Mouse (Mus musculus) embryonic facial prominence, embryonic 10.5 days (tissue): ENCODE data around the gene Hic2. TPM values are rescaled to one million over a fixed set of nuclear protein-coding genes. Genes with fewer than 3 reads are reported as not detected.

Experiments used
- DNase-seq: peaks from one replicate; pipeline ENCODE4 v3.0.0-alpha.2; 2017; ENCODE audit warnings: low spot score
- H3K27ac ChIP-seq: fragments of 300-500 bp; sonication (generic); replicated peaks from 2 replicates; pipeline ENCODE4 v1.5.1; 2016; ENCODE audit warnings: mild to moderate bottlenecking
- H3K27me3 ChIP-seq: fragments of 300-500 bp; sonication (generic); replicated peaks from 2 replicates; pipeline ENCODE4 v1.6.1; 2016; ENCODE audit warnings: low read depth, mild to moderate bottlenecking; ENCODE audit not compliant: poor library complexity, severe bottlenecking
- H3K36me3 ChIP-seq: fragments of 300-500 bp; sonication (generic); replicated peaks from 2 replicates; pipeline ENCODE4 v1.6.1; 2016; ENCODE audit warnings: mild to moderate bottlenecking, moderate library complexity
- H3K4me1 ChIP-seq: fragments of 300-500 bp; sonication (generic); 2 replicates; pipeline ENCODE4 v1.6.1; 2016
- H3K4me3 ChIP-seq: fragments of 300-500 bp; sonication (generic); 2 replicates; pipeline ENCODE4 v1.5.1; 2016; ENCODE audit warnings: mild to moderate bottlenecking, moderate library complexity
- H3K9me3 ChIP-seq: fragments of 300-500 bp; sonication (generic); 2 replicates; pipeline ENCODE4 v1.6.1; 2016; ENCODE audit warnings: mild to moderate bottlenecking
- WGBS: fragments of 180-500 bp; shearing (Covaris S2); methylation state at CpG from one replicate; pipeline ENCODE4 v1.1.7; 2016; 5-methylcytosine and 5-hydroxymethylcytosine counted together
- polyA plus RNA-seq: library from polyadenylated mRNA; unstranded; fragments of >200 nt; fragmentation: Nextera tagmentation; extraction: Ambion mirVana; gene quantifications from 2 replicates; pipeline ENCODE4 v1.2.1, GENCODE M21; 2016

The Hic2 gene
- polyA plus RNA-seq, 1 experiment from 2014 or later = 17.1 TPM

- Histone ChIP-seq H3K27ac (peak overlapping the region; percentile 41; the same call in 1 of the 2 replicates), H3K36me3 (peaks cover 68% of the 10 kb centered on the region), H3K4me3 (no peak overlapping the region), H3K4me1 (no peaks in the 10 kb centered on the region), H3K27me3 (no peaks in the 10 kb centered on the region), H3K9me3 (no peaks in the 10 kb centered on the region)
- 6% methylated on average over 2 of the region's 2 CpGs for WGBS
- peak; percentile 85 for DNase-seq
Measured at GRCm38 (mm10) chr16:17292751-17293150, 59.4 kb downstream of the Hic2 start.

GRCm38 (mm10) chr16:17300818-17301217 is 67.4 kb downstream of the Hic2 start:
- Histone ChIP-seq H3K4me1 (no peaks in the 10 kb centered on the region), H3K27me3 (no peaks in the 10 kb centered on the region), H3K9me3 (no peaks in the 10 kb centered on the region), H3K36me3 (peaks cover 89% of the 10 kb centered on the region), H3K27ac (no peak overlapping the region), H3K4me3 (no peak overlapping the region)
- WGBS = 94% methylated on average over 3 of the region's 3 CpGs
- DNase-seq = no peak

DNA sequence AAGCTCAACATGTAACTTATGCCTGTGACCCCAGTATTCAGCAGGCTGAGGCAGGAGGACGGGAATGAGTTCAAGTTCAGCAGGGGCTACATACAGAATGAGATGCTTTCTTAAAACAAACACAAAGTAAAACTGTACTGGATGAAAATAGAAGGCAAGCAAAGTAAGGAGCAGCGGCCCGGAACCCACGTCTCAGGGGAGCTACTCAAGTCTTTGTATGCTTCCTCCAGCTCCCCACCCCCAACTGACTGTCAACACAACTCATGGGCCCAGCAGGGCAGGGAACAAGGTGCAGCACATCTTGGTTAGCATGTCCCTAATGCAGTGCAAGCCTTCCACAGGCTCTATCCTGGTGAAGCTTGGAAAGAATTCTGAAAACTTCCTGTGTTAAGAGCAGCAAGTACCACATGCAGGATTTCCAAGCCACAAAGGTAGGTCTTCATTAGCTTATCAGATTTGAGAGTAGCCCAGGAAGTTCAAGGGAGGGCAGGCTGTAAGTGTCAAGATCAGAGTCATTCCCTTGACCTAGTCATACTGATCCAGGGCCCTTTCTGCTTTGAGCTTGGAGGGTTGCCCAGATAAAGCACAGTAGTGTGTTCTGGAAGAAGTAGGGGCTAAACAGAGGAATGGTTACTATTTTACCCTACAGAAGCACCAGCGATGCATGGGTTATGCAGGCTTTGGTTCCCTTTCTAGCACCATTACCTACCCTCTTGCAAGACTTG is 70.3 kb downstream of the Hic2 start:
- Histone ChIP-seq H3K27me3 (no peaks in the 10 kb centered on the region), H3K4me3 (no peak overlapping the region), H3K27ac (no peak overlapping the region), H3K9me3 (no peaks in the 10 kb centered on the region), H3K36me3 (peaks cover 87% of the 10 kb centered on the region), H3K4me1 (no peaks in the 10 kb centered on the region)
- no peak for DNase-seq
- 89% methylated on average over 5 of the region's 5 CpGs for WGBS

DNA sequence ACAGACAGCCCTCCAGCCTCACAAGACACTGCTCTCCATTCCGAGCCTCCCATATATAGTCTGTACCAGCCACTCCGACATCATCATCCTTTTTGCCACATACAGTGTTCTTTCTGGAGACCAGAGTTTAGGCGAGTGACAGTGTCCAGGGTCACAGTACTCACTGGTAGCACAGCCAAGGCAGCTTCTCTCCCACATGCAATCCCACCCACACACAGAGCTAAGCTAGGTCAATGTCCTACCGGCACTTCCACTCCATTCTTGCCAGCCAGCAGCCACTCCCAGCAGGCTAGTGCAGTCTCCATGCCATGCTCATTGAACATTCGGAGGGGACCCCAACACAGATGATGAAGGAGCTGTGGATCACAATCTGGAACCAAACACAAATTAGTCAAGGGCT is 74.1 kb downstream of the Hic2 start:
- Histone ChIP-seq H3K4me3 (no peak overlapping the region), H3K27me3 (no peaks in the 10 kb centered on the region), H3K36me3 (peaks cover 88% of the 10 kb centered on the region), H3K4me1 (no peaks in the 10 kb centered on the region), H3K27ac (no peak overlapping the region), H3K9me3 (no peaks in the 10 kb centered on the region)
- WGBS = 92% methylated on average over 5 of the region's 5 CpGs
- DNase-seq = no peak

- 93% methylated on average over 10 of the region's 10 CpGs for WGBS
- H3K27ac ChIP-seq = no peak overlapping the region
- H3K27me3 ChIP-seq = no peaks in the 10 kb centered on the region
- no peaks in the 10 kb centered on the region for H3K4me1 ChIP-seq
- no peak for DNase-seq
- H3K9me3 ChIP-seq = no peaks in the 10 kb centered on the region
- peaks cover 88% of the 10 kb centered on the region for H3K36me3 ChIP-seq
- no peak overlapping the region for H3K4me3 ChIP-seq
Measured at GRCm38 (mm10) chr16:17309036-17309435, 75.7 kb downstream of the Hic2 start.

DNA sequence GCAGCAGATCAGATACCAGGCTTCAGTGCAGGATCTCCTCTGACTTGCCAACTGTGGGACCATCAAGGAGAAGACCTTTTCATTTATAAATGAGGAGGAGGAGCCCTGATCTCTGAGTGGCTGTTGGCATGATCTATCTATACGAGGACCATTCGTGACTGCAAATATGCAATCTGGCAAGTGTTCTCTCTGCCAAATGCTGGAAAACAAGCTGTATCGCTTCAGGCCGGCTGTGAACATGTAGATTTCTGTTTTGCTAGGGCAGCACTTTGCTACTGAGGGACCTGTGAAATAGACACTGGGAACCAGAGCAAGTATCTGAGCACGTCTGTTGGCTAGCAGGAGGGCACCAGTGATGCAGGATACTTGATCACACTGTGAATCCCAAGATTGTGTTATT is 79.2 kb downstream of the Hic2 start:
- Histone ChIP-seq H3K27me3 (no peaks in the 10 kb centered on the region), H3K9me3 (no peaks in the 10 kb centered on the region), H3K4me3 (no peak overlapping the region), H3K27ac (no peak overlapping the region), H3K4me1 (no peaks in the 10 kb centered on the region), H3K36me3 (peaks cover 91% of the 10 kb centered on the region)
- WGBS = 91% methylated on average over 5 of the region's 5 CpGs
- no peak for DNase-seq

Other genes starting within 250 kb of the Hic2 start
- 89.9 and 95.5 TPM in 2 replicates for gene Ypel1, start 163.9 kb upstream of the Hic2 start, polyA plus RNA-seq
- gene Ppil2, start 122.3 kb upstream of the Hic2 start, polyA plus RNA-seq = 150 TPM in 2 replicates
- 170 and 185 TPM in 2 replicates for gene 2610318N02Rik, start 108.4 kb upstream of the Hic2 start, polyA plus RNA-seq
- gene Sdf2l1, start 101.2 kb upstream of the Hic2 start, polyA plus RNA-seq = 107 and 118 TPM in 2 replicates
- 6.7 and 7.5 TPM in 2 replicates for gene Ydjc, start 89.0 kb upstream of the Hic2 start, polyA plus RNA-seq
- gene Ccdc116, start 86.3 kb upstream of the Hic2 start, polyA plus RNA-seq = 0.55 and 0.57 TPM in 2 replicates
- 410 and 436 TPM in 2 replicates for gene Ube2l3, start 30.9 kb upstream of the Hic2 start, polyA plus RNA-seq
- 0.70 and 0.79 TPM in 2 replicates for gene Rimbp3, start 25.0 kb upstream of the Hic2 start, polyA plus RNA-seq
- gene Tmem191c, start 42.5 kb downstream of the Hic2 start, polyA plus RNA-seq = 7.1 and 8.9 TPM in 2 replicates
- gene Serpind1, start 97.8 kb downstream of the Hic2 start, polyA plus RNA-seq = 0.19 and 0.21 TPM in 2 replicates
- gene Snap29, start 172.4 kb downstream of the Hic2 start, polyA plus RNA-seq = 9.8 and 11.2 TPM in 2 replicates
- 38.0 and 39.0 TPM in 2 replicates for gene Pi4ka, start 172.7 kb downstream of the Hic2 start, polyA plus RNA-seq
- 70.9 and 73.3 TPM in 2 replicates for gene Crkl, start 218.4 kb downstream of the Hic2 start, polyA plus RNA-seq